Mouse (Mus musculus): ENCODE results near the gene Leap2. TPM values are rescaled to one million over a fixed set of nuclear protein-coding genes. Genes with fewer than 3 reads are reported as not detected.

Leap2 gene
- polyA plus RNA-seq, 1 experiment, result not detected

DNA sequence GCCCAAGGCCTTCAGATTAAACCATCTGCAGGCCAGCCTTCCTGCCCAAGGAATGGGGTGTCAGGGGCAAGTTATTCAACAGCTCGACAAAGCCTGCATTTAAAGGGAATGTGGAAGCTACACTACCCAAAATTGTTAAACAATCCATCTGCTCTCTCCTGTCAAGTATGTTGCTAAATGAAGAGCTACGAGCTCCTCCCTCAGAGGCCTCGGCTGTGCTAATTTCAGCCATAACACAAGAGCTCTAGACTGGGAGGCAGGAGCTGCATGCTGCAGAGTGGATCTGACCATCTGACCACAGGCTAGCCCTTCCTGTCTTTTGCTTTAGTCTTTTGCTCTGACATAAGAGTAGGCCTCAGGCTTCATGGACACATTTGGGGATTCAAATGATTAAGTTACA lies 2.3 kb upstream of the Leap2 start:
- no peak for DNase-seq (ENCODE audit: low read depth)

DNA sequence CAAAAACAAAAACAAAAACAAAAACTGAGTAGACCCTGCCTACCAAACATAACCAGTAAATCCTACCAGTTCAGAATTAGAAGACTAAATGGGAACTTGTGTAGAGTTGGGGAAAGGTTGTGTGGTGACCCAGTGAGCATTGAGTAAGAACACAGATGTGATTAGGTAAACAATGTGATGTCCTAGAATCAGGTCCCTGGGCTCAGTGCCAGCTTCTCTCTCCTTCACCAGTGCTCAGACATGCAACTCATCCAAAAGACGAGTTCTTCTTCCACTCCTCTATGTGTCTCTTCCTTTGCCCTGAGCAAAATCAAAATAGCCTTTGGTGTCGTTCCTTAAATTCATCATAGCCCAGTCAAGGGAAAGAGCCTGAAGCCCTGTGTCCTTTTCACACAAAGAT lies 1.9 kb upstream of the Leap2 start:
- TF ChIP-seq POLR2A (IDR thresholded peaks at IDR 0.05; ENCODE audit: borderline replicate concordance, extremely low read depth, insufficient read depth, insufficient read length, poor library complexity, severe bottlenecking) (no peak), CTCF (IDR thresholded peaks at IDR 0.05; ENCODE audit: borderline replicate concordance, extremely low read depth, insufficient read depth, insufficient read length) (no peak)
- no peak for DNase-seq (ENCODE audit: low read depth)

More for the DNA sequence above, 2.3 kb upstream of the Leap2 start:
- no peak for TF ChIP-seq CTCF (IDR thresholded peaks at IDR 0.05; ENCODE audit: borderline replicate concordance, extremely low read depth, insufficient read depth, insufficient read length)
- no peak for TF ChIP-seq POLR2A (IDR thresholded peaks at IDR 0.05; ENCODE audit: borderline replicate concordance, extremely low read depth, insufficient read depth, insufficient read length, poor library complexity, severe bottlenecking)

DNA sequence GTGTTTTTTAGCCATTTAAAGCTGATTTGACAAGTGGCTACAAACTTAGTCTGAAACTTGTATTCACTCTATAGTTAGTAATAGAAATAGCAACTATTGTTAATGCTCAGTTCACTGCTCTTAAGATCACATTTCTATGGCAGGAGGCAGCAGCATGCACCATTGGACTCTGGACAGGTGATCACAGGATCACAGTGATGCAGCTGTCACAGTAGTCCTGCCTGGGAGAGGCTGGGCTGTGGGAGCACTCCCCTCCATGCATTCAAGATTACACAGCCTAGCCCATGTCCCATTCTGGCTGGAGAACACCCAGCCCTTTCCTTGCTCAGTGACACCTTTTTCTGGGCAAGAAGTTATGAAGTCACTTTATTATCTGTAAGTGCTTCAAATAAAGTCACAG lies 4.9 kb downstream of the Leap2 start:
- TF ChIP-seq CTCF (IDR thresholded peaks at IDR 0.05; ENCODE audit: borderline replicate concordance, extremely low read depth, insufficient read depth, insufficient read length), result no peak
- no peak for TF ChIP-seq POLR2A (IDR thresholded peaks at IDR 0.05; ENCODE audit: borderline replicate concordance, extremely low read depth, insufficient read depth, insufficient read length, poor library complexity, severe bottlenecking)
- DNase-seq (ENCODE audit: low read depth), result no peak

- DNase-seq (ENCODE audit: low read depth), result no peak
- TF ChIP-seq CTCF (IDR thresholded peaks at IDR 0.05; ENCODE audit: borderline replicate concordance, extremely low read depth, insufficient read depth, insufficient read length) (no peak), POLR2A (IDR thresholded peaks at IDR 0.05; ENCODE audit: borderline replicate concordance, extremely low read depth, insufficient read depth, insufficient read length, poor library complexity, severe bottlenecking) (no peak)
Observed at GRCm38 (mm10) chr11:53413871-53414270, 9.1 kb downstream of the Leap2 start.

GRCm38 (mm10) chr11:53411738-53412137 lies 11.2 kb downstream of the Leap2 start:
- TF ChIP-seq CTCF (IDR thresholded peaks at IDR 0.05; ENCODE audit: borderline replicate concordance, extremely low read depth, insufficient read depth, insufficient read length), result peak; percentile 60; the same call in 1 of the 2 replicates
- TF ChIP-seq POLR2A (IDR thresholded peaks at IDR 0.05; ENCODE audit: borderline replicate concordance, extremely low read depth, insufficient read depth, insufficient read length, poor library complexity, severe bottlenecking), result no peak
- DNase-seq (ENCODE audit: low read depth), result peak; percentile 54

- TF ChIP-seq POLR2A (IDR thresholded peaks at IDR 0.05; ENCODE audit: borderline replicate concordance, extremely low read depth, insufficient read depth, insufficient read length, poor library complexity, severe bottlenecking) (no peak), CTCF (IDR thresholded peaks at IDR 0.05; ENCODE audit: borderline replicate concordance, extremely low read depth, insufficient read depth, insufficient read length) (no peak)
- DNase-seq (ENCODE audit: low read depth), result no peak
Observed at GRCm38 (mm10) chr11:53403638-53404037, 19.3 kb downstream of the Leap2 start.

DNA sequence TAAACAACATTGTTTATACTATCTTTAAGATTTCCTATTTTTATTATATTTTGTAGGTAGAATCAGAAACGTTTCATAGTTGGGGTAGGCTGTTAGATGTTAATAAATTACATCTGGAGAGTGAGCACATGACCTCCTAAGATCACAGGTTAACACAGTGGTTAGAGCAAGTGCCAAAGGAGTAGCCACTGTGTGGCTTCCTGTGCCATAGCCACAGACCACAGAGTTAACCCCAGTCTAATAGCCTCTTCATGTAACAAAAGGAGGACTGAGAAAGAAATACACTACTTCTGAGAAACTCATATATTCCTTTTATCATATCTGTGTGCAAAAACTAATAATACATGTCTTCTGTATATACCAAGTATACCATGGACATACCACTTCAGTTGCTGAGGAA lies 29.1 kb downstream of the Leap2 start:
- TF ChIP-seq CTCF (IDR thresholded peaks at IDR 0.05; ENCODE audit: borderline replicate concordance, extremely low read depth, insufficient read depth, insufficient read length) (no peak), POLR2A (IDR thresholded peaks at IDR 0.05; ENCODE audit: borderline replicate concordance, extremely low read depth, insufficient read depth, insufficient read length, poor library complexity, severe bottlenecking) (no peak)
- DNase-seq (ENCODE audit: low read depth), result no peak

- TF ChIP-seq CTCF (IDR thresholded peaks at IDR 0.05; ENCODE audit: borderline replicate concordance, extremely low read depth, insufficient read depth, insufficient read length), result no peak
- TF ChIP-seq POLR2A (IDR thresholded peaks at IDR 0.05; ENCODE audit: borderline replicate concordance, extremely low read depth, insufficient read depth, insufficient read length, poor library complexity, severe bottlenecking), result no peak
- DNase-seq (ENCODE audit: low read depth), result no peak
Observed at GRCm38 (mm10) chr11:53383758-53384428, 39.1 kb downstream of the Leap2 start.

DNA sequence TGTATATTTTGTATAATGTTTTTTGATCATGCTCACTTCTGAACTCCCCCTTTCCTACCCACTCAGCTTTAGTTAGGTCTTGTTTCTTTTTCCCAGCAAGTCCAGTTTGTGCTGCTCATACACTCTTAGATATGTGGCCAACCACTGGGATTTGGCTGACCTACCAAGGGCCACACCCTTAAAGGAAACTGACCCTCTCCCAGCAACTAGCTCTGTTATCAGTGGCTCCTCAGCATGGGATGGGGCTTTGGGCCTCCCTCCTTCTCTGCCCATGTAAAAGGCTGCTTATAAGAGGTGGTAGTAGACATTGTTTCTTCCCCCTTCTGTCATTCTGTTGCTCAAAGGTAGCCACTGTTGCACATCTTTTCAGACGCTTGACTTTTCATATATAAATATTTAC lies 44.1 kb downstream of the Leap2 start:
- no peak for TF ChIP-seq CTCF (IDR thresholded peaks at IDR 0.05; ENCODE audit: borderline replicate concordance, extremely low read depth, insufficient read depth, insufficient read length)
- no peak for DNase-seq (ENCODE audit: low read depth)

Other genes starting within 250 kb of the Leap2 start
- 59.4 and 91.9 TPM in 2 replicates for gene Hspa4, start 122.7 kb downstream of the Leap2 start, polyA plus RNA-seq (2012; rRNA removed)
- gene Zcchc10, start 98.5 kb downstream of the Leap2 start, polyA plus RNA-seq (2012; rRNA removed), result 9.5 and 11.3 TPM in 2 replicates
- 49.1 and 69.0 TPM in 2 replicates for gene Aff4, start 72.3 kb downstream of the Leap2 start, polyA plus RNA-seq (2012; rRNA removed)
- 217 and 304 TPM in 2 replicates for gene Uqcrq, start 7.7 kb upstream of the Leap2 start, polyA plus RNA-seq (2012; rRNA removed)
- gene Gdf9, start 7.9 kb upstream of the Leap2 start, polyA plus RNA-seq (2012; rRNA removed), result 2.7 and 4.3 TPM in 2 replicates
- gene Gm10447, start 33.9 kb upstream of the Leap2 start, polyA plus RNA-seq (2012; rRNA removed), result 0.14 TPM in 1 of 2 replicates, not detected in the other
- 2.4 and 2.9 TPM in 2 replicates for gene Shroom1, start 34.0 kb upstream of the Leap2 start, polyA plus RNA-seq (2012; rRNA removed)
- not detected in 2 replicates for gene Gm9837, start 47.3 kb upstream of the Leap2 start, polyA plus RNA-seq (2012; rRNA removed)
- gene Gm9945, start 57.0 kb upstream of the Leap2 start, polyA plus RNA-seq (2012; rRNA removed), result not detected in 2 replicates
- 1.1 and 1.6 TPM in 2 replicates for gene Sowaha, start 57.1 kb upstream of the Leap2 start, polyA plus RNA-seq (2012; rRNA removed)
- gene Sept8, start 96.1 kb upstream of the Leap2 start, polyA plus RNA-seq (2012; rRNA removed), result 36.5 and 38.4 TPM in 2 replicates
- 79.4 and 100 TPM in 2 replicates for gene Kif3a, start 144.2 kb upstream of the Leap2 start, polyA plus RNA-seq (2012; rRNA removed)
- gene Il4, start 195.5 kb upstream of the Leap2 start, polyA plus RNA-seq (2012; rRNA removed), result 0.14 TPM in 1 of 2 replicates, not detected in the other
- not detected in 2 replicates for gene Il13, start 211.5 kb upstream of the Leap2 start, polyA plus RNA-seq (2012; rRNA removed)

Data from brain, embryonic 14.5 days (tissue).